Mouse (Mus musculus): ENCODE results near the gene Sept8. TPM values are rescaled to one million over a fixed set of nuclear protein-coding genes. Genes with fewer than 3 reads are reported as not detected.

Gene Sept8
- total and polyA plus RNA-seq, 2 experiments from 2014 or later: 19.1 to 55.3 TPM

- Histone ChIP-seq H3K27ac (no peak overlapping the region), H3K4me1 (ENCODE audit: insufficient read depth, low read length) (peaks cover 5% of the 10 kb centered on the region; the same call in 1 of the 2 replicates), H3K9me3 (ENCODE audit: low read length) (no peaks in the 10 kb centered on the region), H3K4me2 (ENCODE audit: low read depth, low read length) (peak overlapping the region; percentile 87; the same call in 1 of the 2 replicates), H3K4me3 (ENCODE audit: low read length) (0 out of 2 replicates have a peak overlapping the region, but pooled peaks have one; percentile 82), H3K27me3 (ENCODE audit: insufficient read depth, low read length) (no peaks in the 10 kb centered on the region), H3K9ac (replicated peaks; ENCODE audit: low read length) (no peak overlapping the region), H3K36me3 (ENCODE audit: insufficient read depth, low read length) (no peaks in the 10 kb centered on the region)
- TF ChIP-seq CTCF (IDR thresholded peaks at IDR 0.05; ENCODE audit: low read depth): no peak
- ATAC-seq (no peak), DNase-seq (ENCODE audit: low spot score) (no peak)
- 50% methylated on average over 5 of the region's 5 CpGs for WGBS
Measured at GRCm38 (mm10) chr11:53518759-53519158, 298 bp upstream of the Sept8 start.

DNA sequence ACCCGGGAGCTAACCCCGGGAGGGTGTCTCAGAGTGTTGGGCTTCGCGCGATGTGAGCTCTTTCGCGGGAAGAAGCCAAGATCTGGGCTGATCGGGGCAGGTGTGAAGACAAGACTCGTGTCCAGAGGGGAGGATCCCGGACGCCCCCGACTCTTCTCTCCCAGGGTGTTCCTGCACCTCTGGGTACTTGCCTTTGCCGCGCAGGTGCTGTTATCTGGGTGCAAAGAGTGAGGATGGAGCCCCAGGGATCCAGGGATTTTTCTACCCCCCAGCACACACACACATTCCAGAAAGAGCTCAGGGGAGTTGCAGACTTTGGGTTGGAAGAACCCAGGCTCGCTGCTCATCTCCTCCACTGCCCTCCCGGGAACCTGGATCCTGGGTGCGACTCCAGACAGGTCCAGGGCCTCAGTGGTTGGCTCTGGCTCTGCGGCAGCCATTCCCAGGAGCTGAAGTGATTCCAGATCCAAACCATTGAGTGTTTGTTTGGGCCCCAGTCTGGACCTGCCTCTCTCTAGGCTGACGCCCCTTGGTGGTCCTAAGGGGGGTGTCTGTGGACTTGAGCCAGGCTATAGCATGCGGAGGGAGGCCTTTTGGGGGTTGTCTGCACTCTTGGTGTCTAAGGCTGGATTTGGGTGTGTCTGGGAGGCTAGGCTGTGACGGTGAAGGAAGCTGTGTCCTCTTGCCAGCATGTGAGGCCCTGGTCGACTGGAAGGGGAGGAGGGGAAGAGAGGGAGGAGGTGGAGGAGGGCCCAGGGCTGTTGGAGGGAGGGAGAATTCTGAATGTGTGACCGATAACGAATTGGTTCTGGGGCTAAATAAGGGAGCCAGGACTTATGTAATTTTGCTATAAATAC lies 1.3 kb downstream of the Sept8 start:
- TF ChIP-seq CTCF (IDR thresholded peaks at IDR 0.05; ENCODE audit: low read depth): no peak
- peak overlapping the region; percentile 79 for H3K27ac ChIP-seq
- H3K36me3 ChIP-seq (ENCODE audit: insufficient read depth, low read length): no peaks in the 10 kb centered on the region
- peak overlapping the region; percentile 87 for H3K4me2 ChIP-seq (ENCODE audit: low read depth, low read length)
- H3K27me3 ChIP-seq (ENCODE audit: insufficient read depth, low read length): no peaks in the 10 kb centered on the region
- peak; percentile 48 for DNase-seq (ENCODE audit: low spot score)
- H3K4me3 ChIP-seq (ENCODE audit: low read length): peak overlapping the region; percentile 82
- peak; percentile 39 for ATAC-seq
- peak overlapping the region; percentile 88 for H3K9ac ChIP-seq (replicated peaks; ENCODE audit: low read length)
- 1% methylated on average over 24 of the region's 24 CpGs for WGBS
- H3K4me1 ChIP-seq (ENCODE audit: insufficient read depth, low read length): peaks cover 6% of the 10 kb centered on the region; the same call in 1 of the 2 replicates
- no peaks in the 10 kb centered on the region for H3K9me3 ChIP-seq (ENCODE audit: low read length)

DNA sequence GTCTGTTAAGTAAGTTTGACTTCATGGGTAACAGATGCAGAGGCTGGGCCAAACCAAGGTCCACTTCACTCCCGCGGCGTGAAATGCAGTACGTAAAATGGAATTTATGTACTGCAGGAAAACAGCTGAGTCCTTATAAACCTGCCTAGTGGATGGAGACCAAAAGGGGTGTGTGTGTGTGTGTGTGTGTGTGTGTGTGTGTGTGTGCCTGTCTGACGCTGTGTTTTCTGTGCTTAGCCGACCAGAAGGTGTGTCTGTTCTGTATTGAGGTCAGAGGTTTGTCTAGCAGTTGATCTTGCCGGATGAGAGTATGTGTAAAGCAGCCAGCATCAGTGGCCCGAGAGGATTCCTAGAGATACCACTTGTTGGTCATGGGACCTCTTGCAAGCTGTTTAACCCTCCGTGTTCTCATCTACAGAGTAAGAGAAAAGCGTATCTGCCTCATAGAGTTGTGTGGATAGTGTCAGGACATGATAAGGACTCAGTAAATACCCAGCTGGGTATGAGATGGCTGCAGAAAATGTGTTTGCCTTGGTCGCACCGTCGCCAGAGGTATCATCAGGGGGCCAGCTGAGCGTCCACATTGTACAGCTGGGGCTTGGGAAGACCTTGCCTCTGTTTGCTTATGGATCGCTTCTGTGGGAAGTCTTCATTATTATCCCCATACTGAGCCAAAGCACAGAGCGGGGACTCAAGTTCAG lies 2.2 kb downstream of the Sept8 start:
- Histone ChIP-seq H3K9me3 (ENCODE audit: low read length) (no peaks in the 10 kb centered on the region), H3K9ac (replicated peaks; ENCODE audit: low read length) (peak overlapping the region; percentile 7), H3K4me2 (ENCODE audit: low read depth, low read length) (peak overlapping the region; percentile 87), H3K4me1 (ENCODE audit: insufficient read depth, low read length) (peaks cover 8% of the 10 kb centered on the region; the same call in 1 of the 2 replicates), H3K27ac (peak overlapping the region; percentile 79; the same call in 1 of the 2 replicates), H3K36me3 (ENCODE audit: insufficient read depth, low read length) (no peaks in the 10 kb centered on the region), H3K27me3 (ENCODE audit: insufficient read depth, low read length) (no peaks in the 10 kb centered on the region), H3K4me3 (ENCODE audit: low read length) (peak overlapping the region; percentile 82)
- 44% methylated on average over 16 of the region's 16 CpGs for WGBS
- TF ChIP-seq CTCF (IDR thresholded peaks at IDR 0.05; ENCODE audit: low read depth): no peak
- DNase-seq (ENCODE audit: low spot score): no peak
- no peak for ATAC-seq

DNA sequence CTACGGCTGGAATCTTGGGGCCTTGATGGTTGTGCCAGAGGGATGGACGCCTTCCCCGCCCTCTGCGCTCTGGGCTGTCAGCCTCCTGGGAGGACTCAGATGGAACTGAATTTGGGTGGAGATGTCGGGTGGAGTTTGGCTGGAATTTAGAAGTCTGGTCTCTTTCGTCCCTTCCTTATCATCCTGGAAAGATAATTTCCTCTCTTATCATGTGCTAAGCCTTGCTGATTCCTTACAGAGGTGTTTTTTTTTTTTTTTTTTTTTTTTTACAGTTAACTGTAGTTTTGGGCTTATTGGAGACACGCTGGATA lies 2.7 kb downstream of the Sept8 start:
- H3K9me3 ChIP-seq (ENCODE audit: low read length): no peaks in the 10 kb centered on the region
- H3K4me1 ChIP-seq (ENCODE audit: insufficient read depth, low read length): peaks cover 8% of the 10 kb centered on the region; the same call in 1 of the 2 replicates
- no peak for TF ChIP-seq CTCF (IDR thresholded peaks at IDR 0.05; ENCODE audit: low read depth)
- no peaks in the 10 kb centered on the region for H3K27me3 ChIP-seq (ENCODE audit: insufficient read depth, low read length)
- no peak overlapping the region for H3K9ac ChIP-seq (replicated peaks; ENCODE audit: low read length)
- peak overlapping the region; percentile 82; the same call in 1 of the 2 replicates for H3K4me3 ChIP-seq (ENCODE audit: low read length)
- 83% methylated on average over 7 of the region's 7 CpGs for WGBS
- H3K36me3 ChIP-seq (ENCODE audit: insufficient read depth, low read length): no peaks in the 10 kb centered on the region
- ATAC-seq: no peak
- no peak overlapping the region for H3K27ac ChIP-seq
- peak overlapping the region; percentile 87 for H3K4me2 ChIP-seq (ENCODE audit: low read depth, low read length)
- no peak for DNase-seq (ENCODE audit: low spot score)

- Histone ChIP-seq H3K9ac (replicated peaks; ENCODE audit: low read length) (no peak overlapping the region; the same call in 1 of the 2 replicates), H3K4me1 (ENCODE audit: insufficient read depth, low read length) (peaks cover 8% of the 10 kb centered on the region; the same call in 1 of the 2 replicates), H3K4me2 (ENCODE audit: low read depth, low read length) (no peak overlapping the region), H3K4me3 (ENCODE audit: low read length) (no peak overlapping the region), H3K27ac (no peak overlapping the region), H3K36me3 (ENCODE audit: insufficient read depth, low read length) (no peaks in the 10 kb centered on the region), H3K9me3 (ENCODE audit: low read length) (no peaks in the 10 kb centered on the region), H3K27me3 (ENCODE audit: insufficient read depth, low read length) (no peaks in the 10 kb centered on the region)
- DNase-seq (ENCODE audit: low spot score) (no peak), ATAC-seq (no peak)
- no peak for TF ChIP-seq CTCF (IDR thresholded peaks at IDR 0.05; ENCODE audit: low read depth)
- 88% methylated on average over 3 of the region's 3 CpGs for WGBS
Measured at GRCm38 (mm10) chr11:53522362-53522761, 3.3 kb downstream of the Sept8 start.

DNA sequence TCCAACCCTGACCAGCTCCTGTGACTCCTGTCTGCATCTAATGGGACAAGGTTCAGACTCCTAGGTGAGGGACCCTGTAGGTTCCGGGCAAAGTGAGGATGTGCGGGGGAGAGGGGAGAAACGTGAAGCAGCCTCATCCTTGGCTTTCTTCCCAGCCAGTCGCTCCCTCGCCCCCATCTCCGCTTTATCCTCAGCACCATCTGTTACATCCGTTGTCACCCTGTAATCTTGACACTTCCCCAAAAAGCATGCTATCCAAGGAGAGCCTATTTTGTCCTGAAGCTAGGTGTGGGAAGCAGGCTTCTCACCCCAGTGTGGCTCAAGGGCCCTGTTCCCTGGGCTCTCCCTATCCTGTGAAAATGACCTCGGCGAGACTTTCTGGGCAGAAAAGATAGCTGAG lies 3.9 kb downstream of the Sept8 start:
- Histone ChIP-seq H3K9ac (replicated peaks; ENCODE audit: low read length) (no peak overlapping the region; the same call in 1 of the 2 replicates), H3K27ac (peak overlapping the region; percentile 49; the same call in 1 of the 2 replicates), H3K36me3 (ENCODE audit: insufficient read depth, low read length) (no peaks in the 10 kb centered on the region), H3K4me3 (ENCODE audit: low read length) (no peak overlapping the region), H3K9me3 (ENCODE audit: low read length) (no peaks in the 10 kb centered on the region), H3K4me2 (ENCODE audit: low read depth, low read length) (0 out of 2 replicates have a peak overlapping the region, but pooled peaks have one; percentile 3), H3K4me1 (ENCODE audit: insufficient read depth, low read length) (peaks cover 8% of the 10 kb centered on the region; the same call in 1 of the 2 replicates), H3K27me3 (ENCODE audit: insufficient read depth, low read length) (no peaks in the 10 kb centered on the region)
- TF ChIP-seq CTCF (IDR thresholded peaks at IDR 0.05; ENCODE audit: low read depth): no peak
- peak; percentile 46 for DNase-seq (ENCODE audit: low spot score)
- 58% methylated on average over 9 of the region's 9 CpGs for WGBS
- no peak for ATAC-seq

All from hindbrain, postnatal 0 days (tissue).